ENCODE assay signal across 12 mouse cellular contexts in the genomic region with DNA sequence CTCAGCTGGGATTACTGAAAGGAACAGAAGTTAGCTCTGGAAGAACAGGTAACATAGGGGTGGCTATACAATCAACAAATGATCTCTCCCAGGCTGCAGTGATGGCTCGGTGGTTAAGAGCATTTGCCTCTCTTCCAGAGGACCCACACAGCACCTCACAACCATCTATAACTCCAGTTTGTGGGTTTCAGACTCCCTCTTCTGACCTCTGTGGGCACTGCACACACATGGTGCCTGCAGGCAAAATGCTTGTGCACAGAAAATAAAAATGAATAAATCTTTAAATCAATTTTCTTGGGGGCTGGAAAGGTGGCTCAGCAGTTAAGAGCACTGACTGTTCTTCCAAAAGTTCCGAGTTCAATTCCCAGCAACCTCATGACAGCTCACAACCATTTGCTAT. TPM values are rescaled to one million over a fixed set of nuclear protein-coding genes. Genes with fewer than 3 reads are reported as not detected.
DNase-seq lines count a peak whose midpoint lies in the region; ATAC-seq and TF ChIP-seq lines count a peak whose summit lies in the region.
"Had no signal": no experiment of that assay in that cellular context is flagged by ENCODE, and none has a peak within 500 bp of the region (broad histone marks: within the 10 kb centered on the region; RNA-seq: fewer than 3 reads in every experiment).

No protein-coding gene starts in this region.

- H3K36me3 ChIP-seq in heart, postnatal 0 days (replicated peaks; ENCODE audit: control insufficient read depth, insufficient read depth, low read length) = peaks cover 13% of the 10 kb centered on the region
- no peaks in the 10 kb centered on the region for H3K36me3 ChIP-seq in heart, embryonic 11.5 days (ENCODE audit: control insufficient read depth, insufficient read depth, low read length)
- no peaks in the 10 kb centered on the region; the same call in 1 of the 2 replicates for H3K36me3 ChIP-seq in ES-E14 (ENCODE audit: control insufficient read depth, insufficient read depth, low read length, poor library complexity, severe bottlenecking)

- TF ChIP-seq EP300 in heart, postnatal 0 days (IDR thresholded peaks at IDR 0.05; ENCODE audit: low read depth) = no peak

- H3K9me3 ChIP-seq in heart, postnatal 0 days (replicated peaks; ENCODE audit: control insufficient read depth, low read length) = no peaks in the 10 kb centered on the region
- H3K9me3 ChIP-seq in heart, embryonic 11.5 days (replicated peaks; ENCODE audit: control insufficient read depth, low read length) = no peaks in the 10 kb centered on the region
- H3K9me3 ChIP-seq in ES-E14 (ENCODE audit: control insufficient read depth, insufficient read depth, low read depth, low read length) = no peaks in the 10 kb centered on the region
- H3K9me3 ChIP-seq: embryonic facial prominence, embryonic 13.5 days; kidney, embryonic 15.5 days; limb, embryonic 10.5 days had no signal

- no peak overlapping the region for H3K9ac ChIP-seq in heart, postnatal 0 days (replicated peaks; ENCODE audit: low read depth, low read length)
- no peak overlapping the region for H3K9ac ChIP-seq in heart, embryonic 11.5 days (ENCODE audit: low read depth, low read length)
- H3K9ac ChIP-seq in ES-E14 (ENCODE audit: insufficient read depth, low read depth, low read length, poor library complexity, severe bottlenecking) = no peak overlapping the region
- H3K9ac ChIP-seq: embryonic facial prominence, embryonic 13.5 days; kidney, embryonic 15.5 days had no signal

- no peaks in the 10 kb centered on the region for H3K27me3 ChIP-seq in heart, postnatal 0 days (ENCODE audit: control insufficient read depth, insufficient read depth, low read length)
- H3K27me3 ChIP-seq in heart, embryonic 11.5 days (ENCODE audit: control insufficient read depth, insufficient read depth, low read length) = no peaks in the 10 kb centered on the region
- H3K27me3 ChIP-seq: embryonic facial prominence, embryonic 13.5 days; kidney, embryonic 15.5 days had no signal

- no peak for ATAC-seq in heart, postnatal 0 days (ENCODE audit: insufficient read depth, low read depth)
- ATAC-seq in heart, embryonic 11.5 days (replicated peaks; ENCODE audit: insufficient number of reproducible peaks, low FRiP score, low TSS enrichment) = no peak
- ATAC-seq in neutrophil, adult 5-6 weeks (ENCODE audit: extremely low read depth, insufficient number of reproducible peaks, low FRiP score, poor library complexity, severe bottlenecking) = 0 out of 2 replicates have a peak, but pooled peaks have one; percentile 23

- H3K4me1 ChIP-seq in heart, postnatal 0 days (ENCODE audit: control insufficient read depth, insufficient read depth) = no peaks in the 10 kb centered on the region
- peaks cover 2% of the 10 kb centered on the region; the same call in 1 of the 2 replicates for H3K4me1 ChIP-seq in heart, embryonic 11.5 days (ENCODE audit: control insufficient read depth, insufficient read depth, low read length)
- no peaks in the 10 kb centered on the region for H3K4me1 ChIP-seq in ES-E14 (ENCODE audit: control insufficient read depth in 2 of 2, insufficient read depth in 2 of 2, low read length in 2 of 2, poor library complexity in 1 of 2)
- H3K4me1 ChIP-seq: embryonic facial prominence, embryonic 13.5 days; kidney, embryonic 15.5 days; limb, embryonic 10.5 days had no signal

- H3K4me3 ChIP-seq in heart, postnatal 0 days (ENCODE audit: low read depth, low read length) = no peak overlapping the region
- H3K4me3 ChIP-seq in heart, embryonic 11.5 days (ENCODE audit: low read depth, low read length) = no peak overlapping the region
- no peak overlapping the region for H3K4me3 ChIP-seq in ES-E14 (ENCODE audit: insufficient read depth in 1 of 2, low read depth in 1 of 2, low read length in 2 of 2, poor library complexity in 1 of 2, severe bottlenecking in 1 of 2)
- H3K4me3 ChIP-seq: embryonic facial prominence, embryonic 13.5 days; kidney, embryonic 15.5 days; limb, embryonic 10.5 days had no signal

- no peak overlapping the region for H3K4me2 ChIP-seq in heart, postnatal 0 days (ENCODE audit: low read depth, low read length)
- H3K4me2 ChIP-seq in heart, embryonic 11.5 days = no peak overlapping the region
- H3K4me2 ChIP-seq: embryonic facial prominence, embryonic 13.5 days; kidney, embryonic 15.5 days had no signal

- TF ChIP-seq CTCF in heart, postnatal 0 days (IDR thresholded peaks at IDR 0.05; ENCODE audit: low read depth) = peak; percentile 45

- in situ Hi-C loops in ES-E14 (cut with MboI; ENCODE audit: low sequenced_read_pairs in 2 of 2, unreplicated experiment in 2 of 2) = loop anchor here in 1 of 2 experiments (10.0 kb wide), 1 partner anchor 294 kb away; no protein-coding TSS in a partner anchor

- WGBS in heart, postnatal 0 days = 83% methylated on average over 2 of the region's 2 CpGs
- WGBS in heart, embryonic 11.5 days (ENCODE audit: insufficient replicate concordance) = 67% methylated on average over 2 of the region's 2 CpGs

- DNase-seq in heart, postnatal 0 days (ENCODE audit: low spot score) = no peak
- peak; percentile 28 for DNase-seq in retina, embryonic 14.5 days (ENCODE audit: low spot score)
- no peak for DNase-seq in retina, postnatal 1 day
- no peak for DNase-seq in ES-E14 (ENCODE audit: low read depth, low spot score)
- DNase-seq in layer of hippocampus, adult 9-11 months = no peak
- DNase-seq in left cerebral cortex, adult 11 months (ENCODE audit: low spot score) = no peak
- DNase-seq: heart, postnatal 10 days had no signal

- no peak overlapping the region for H3K27ac ChIP-seq in heart, postnatal 0 days (ENCODE audit: low read depth)
- no peak overlapping the region for H3K27ac ChIP-seq in heart, embryonic 11.5 days (ENCODE audit: low read depth, low read length)
- no peak overlapping the region for H3K27ac ChIP-seq in ES-E14 (ENCODE audit: insufficient read depth, low read depth, low read length, poor library complexity, severe bottlenecking)
- H3K27ac ChIP-seq: embryonic facial prominence, embryonic 13.5 days; kidney, embryonic 15.5 days; limb, embryonic 10.5 days had no signal

TF ChIP-seq in ES-E14, 5 proteins besides CTCF, POLR2A, EP300 and RAD21:
- TF ChIP-seq ZNF384 (IDR thresholded peaks at IDR 0.05; ENCODE audit: low read depth, low read length) = no peak
- peak; percentile 79; the same call in 1 of the 2 replicates for TF ChIP-seq ZC3H11A (IDR thresholded peaks at IDR 0.05; ENCODE audit: borderline replicate concordance, low read depth, low read length)

RNA-seq across cellular contexts. Expression of a gene that starts 9.8 kb away (rescaled TPM):
- 32.1 and 42.4 TPM in 2 replicates for total RNA-seq in heart, postnatal 0 days (2014; rRNA removed; ENCODE audit: low replicate concordance)
- polyA plus RNA-seq in heart, postnatal 0 days (2015; fragmentation: Nextera tagmentation; extraction: Ambion mirVana) = 42.9 and 45.2 TPM in 2 replicates
- polyA plus RNA-seq in heart, embryonic 11.5 days (2014; fragmentation: Nextera tagmentation; extraction: Ambion mirVana) = 88.3 and 90.3 TPM in 2 replicates
- total RNA-seq in ES-E14 (2012; rRNA removed) = 31.7 and 48.7 TPM in 2 replicates
- 166 and 167 TPM in 2 replicates for total RNA-seq in neutrophil, adult 5-6 weeks (2017)

RNA-seq across cellular contexts. Expression of a gene that starts 16.3 kb away (rescaled TPM):
- 71.3 and 72.9 TPM in 2 replicates for total RNA-seq in heart, postnatal 0 days (2014; rRNA removed; ENCODE audit: low replicate concordance)
- 33.1 and 38.0 TPM in 2 replicates for polyA plus RNA-seq in heart, postnatal 0 days (2015; fragmentation: Nextera tagmentation; extraction: Ambion mirVana)
- polyA plus RNA-seq in heart, embryonic 11.5 days (2014; fragmentation: Nextera tagmentation; extraction: Ambion mirVana) = 14.2 and 18.7 TPM in 2 replicates
- total RNA-seq in ES-E14 (2012; rRNA removed) = 10.3 and 10.4 TPM in 2 replicates
- 6.8 and 7.2 TPM in 2 replicates for total RNA-seq in neutrophil, adult 5-6 weeks (2017)

RNA-seq across cellular contexts. Expression of a gene that starts 25.1 kb away (rescaled TPM):
- total RNA-seq in heart, postnatal 0 days (2014; rRNA removed; ENCODE audit: low replicate concordance) = 734 and 862 TPM in 2 replicates
- polyA plus RNA-seq in heart, postnatal 0 days (2015; fragmentation: Nextera tagmentation; extraction: Ambion mirVana) = 1,513 and 1,614 TPM in 2 replicates
- polyA plus RNA-seq in heart, embryonic 11.5 days (2014; fragmentation: Nextera tagmentation; extraction: Ambion mirVana) = 761 and 811 TPM in 2 replicates
- total RNA-seq in ES-E14 (2012; rRNA removed) = 4.1 and 4.2 TPM in 2 replicates
- total RNA-seq in neutrophil, adult 5-6 weeks (2017) = 1.3 TPM in 1 of 2 replicates, not detected in the other

RNA-seq across cellular contexts. Expression of a gene that starts 59.3 kb away (rescaled TPM):
- total RNA-seq in heart, postnatal 0 days (2014; rRNA removed; ENCODE audit: low replicate concordance) = 1.7 and 4.4 TPM in 2 replicates
- 3.3 and 3.7 TPM in 2 replicates for polyA plus RNA-seq in heart, postnatal 0 days (2015; fragmentation: Nextera tagmentation; extraction: Ambion mirVana)
- 5.1 and 5.7 TPM in 2 replicates for polyA plus RNA-seq in heart, embryonic 11.5 days (2014; fragmentation: Nextera tagmentation; extraction: Ambion mirVana)
- 6.7 and 12.2 TPM in 2 replicates for total RNA-seq in ES-E14 (2012; rRNA removed)
- 23.3 and 26.3 TPM in 2 replicates for total RNA-seq in neutrophil, adult 5-6 weeks (2017)

Comparison
In these comparisons a context has a peak if more than half of its experiments do, and no peak if none do; other contexts are left out.
1. RNA of a gene that starts 25.1 kb away (total RNA-seq): 734 to 862 TPM in heart, postnatal 0 days; 4.1 to 4.2 TPM in ES-E14 and 1.3 TPM in neutrophil, adult 5-6 weeks; every median in the first group is over 100 times any median in the second.